Mouse (Mus musculus): ENCODE measurements at regions not wholly inside any gene's neighbourhood (a gene's known extent, or its start where the extent isn't known, plus 50 kb on each side); places are given as distances from the start of the nearest gene placed in this dataset.
"Not testable (repeated sequence)": the region's sequence is repeated elsewhere in the genome, so short reads cannot be mapped to it uniquely, and the experiment has no call there.

DNA sequence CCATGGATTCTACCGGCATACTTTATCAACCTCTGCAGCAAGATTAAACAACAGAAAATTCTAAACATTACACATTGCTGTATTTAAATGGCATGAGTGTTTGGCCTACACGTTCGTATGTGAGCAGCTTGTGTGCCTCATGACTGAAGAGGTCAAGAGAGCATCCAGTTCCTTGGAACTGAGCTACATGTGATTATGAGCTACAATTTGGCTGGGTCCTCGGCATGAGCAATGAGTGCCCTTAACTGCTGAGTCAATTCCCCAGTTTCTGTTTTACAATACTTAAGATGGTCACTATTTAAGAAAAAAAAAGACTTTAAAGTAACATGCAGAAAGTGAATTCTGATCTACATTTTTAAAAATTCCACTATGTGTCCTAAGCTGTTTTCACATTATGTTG lies 338.4 kb upstream of the Gpc6 start:
- intact Hi-C loops (cut with DNase I) = no loop called here
- peak; percentile 22 to 36 for DNase-seq

DNA sequence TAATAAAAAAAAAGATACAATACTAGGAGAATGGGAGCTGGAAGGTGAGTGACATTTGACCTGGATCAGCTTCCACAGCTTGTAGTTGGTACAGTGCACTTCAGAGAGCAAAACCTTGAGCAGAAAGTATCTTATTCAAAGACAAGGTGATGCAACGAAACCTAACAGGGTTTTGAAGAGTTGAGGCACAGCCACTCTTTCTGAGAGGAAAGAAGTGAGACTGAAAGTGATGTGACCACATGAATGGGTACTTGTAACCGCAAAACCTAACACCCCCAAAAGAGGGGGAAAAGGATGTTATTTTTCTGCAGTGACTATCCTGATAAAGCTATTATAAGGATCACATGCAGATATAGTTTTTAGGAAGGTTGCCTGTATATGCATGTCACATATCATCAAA lies 335.6 kb upstream of the Gpc6 start:
- intact Hi-C loops (cut with DNase I) = no loop called here

DNA sequence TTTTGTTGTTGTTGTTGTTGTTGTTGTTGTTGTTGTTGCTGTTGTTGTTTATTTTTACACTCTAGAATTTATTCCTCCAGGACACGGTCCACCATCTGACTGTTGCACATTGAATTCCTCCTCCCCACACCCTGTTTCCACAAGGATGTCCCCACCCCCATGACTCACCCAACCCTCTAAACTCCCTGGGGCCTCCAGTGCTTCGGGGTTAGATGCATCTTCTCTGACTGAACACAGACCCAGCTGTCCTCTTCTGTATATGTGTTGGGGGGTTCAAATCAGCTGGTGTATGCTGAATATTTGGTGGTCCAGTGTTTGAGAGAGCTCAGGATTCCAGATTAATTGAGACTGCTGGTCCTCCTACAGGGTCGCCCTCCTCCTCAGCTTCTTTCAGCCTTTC lies 335.0 kb upstream of the Gpc6 start:
- intact Hi-C loops (cut with DNase I) = no loop called here

More for the DNA sequence above, 335.6 kb upstream of the Gpc6 start:
- DNase-seq = no peak

GRCm38 (mm10) chr14:116608130-116608529 lies 317.0 kb upstream of the Gpc6 start:
- intact Hi-C loops (cut with DNase I) = no loop called here

More for the DNA sequence above, 335.0 kb upstream of the Gpc6 start:
- no peak for DNase-seq

GRCm38 (mm10) chr14:116611210-116611609 lies 313.9 kb upstream of the Gpc6 start:
- intact Hi-C loops (cut with DNase I) = no loop called here
- DNase-seq = no peak

More at GRCm38 (mm10) chr14:116608130-116608529, 317.0 kb upstream of the Gpc6 start:
- DNase-seq = no peak

- DNase-seq = peak in 1 of 2 experiments; percentile 3
- intact Hi-C loops (cut with DNase I) = no loop called here
Observed at GRCm38 (mm10) chr14:116632181-116632580, 292.9 kb upstream of the Gpc6 start.

GRCm38 (mm10) chr14:116642091-116642490 lies 283.0 kb upstream of the Gpc6 start:
- DNase-seq = no peak
- intact Hi-C loops (cut with DNase I) = no loop called here

DNA sequence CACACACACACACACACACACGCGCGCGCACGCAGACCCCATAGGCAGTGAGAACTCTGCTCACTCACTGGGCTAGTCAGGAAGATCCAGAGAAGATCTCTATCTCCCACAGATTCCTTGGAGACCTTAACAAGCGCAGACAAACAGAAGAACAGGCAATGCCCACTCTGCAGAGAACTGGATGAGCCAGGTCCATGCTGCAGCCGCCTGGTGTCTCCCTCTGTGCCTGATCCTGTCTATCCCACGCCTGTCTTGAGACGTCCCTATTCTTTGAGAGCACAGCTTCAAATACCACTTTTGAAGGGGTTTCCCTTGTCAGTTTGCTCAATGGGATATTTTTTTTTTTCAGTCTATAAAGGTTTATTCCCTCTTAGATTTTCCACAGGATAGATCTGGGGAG lies 273.2 kb upstream of the Gpc6 start:
- no peak for DNase-seq
- intact Hi-C loops (cut with DNase I) = no loop called here

- intact Hi-C loops (cut with DNase I) = no loop called here
- no peak for DNase-seq
Observed at GRCm38 (mm10) chr14:116683909-116684308, 241.2 kb upstream of the Gpc6 start.

GRCm38 (mm10) chr14:116697675-116698074 lies 227.4 kb upstream of the Gpc6 start:
- DNase-seq = no peak
- intact Hi-C loops (cut with DNase I) = no loop called here

DNA sequence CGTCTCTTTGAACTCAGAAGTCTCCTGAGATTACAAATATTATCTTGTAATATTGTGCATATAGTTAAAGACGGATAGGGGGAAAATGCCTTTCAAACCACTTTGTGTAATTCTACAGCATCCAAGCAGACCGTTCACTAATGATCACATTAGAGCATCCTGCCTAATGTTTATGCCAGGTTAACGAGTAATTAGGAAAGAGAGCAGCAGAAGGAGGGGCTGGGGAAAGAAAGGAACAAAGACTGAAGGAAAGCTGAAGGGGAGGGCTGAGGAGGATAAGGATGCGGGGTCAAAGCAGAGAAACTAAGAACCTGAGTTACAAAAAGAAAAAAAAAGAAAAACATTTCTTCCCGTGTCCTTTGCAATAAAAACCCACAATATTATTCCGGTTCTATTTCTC lies 226.7 kb upstream of the Gpc6 start:
- no peak for DNase-seq
- intact Hi-C loops (cut with DNase I) = no loop called here

GRCm38 (mm10) chr14:116734596-116734995 lies 190.5 kb upstream of the Gpc6 start:
- DNase-seq; intact Hi-C loops (cut with DNase I): not testable (repeated sequence)

DNA sequence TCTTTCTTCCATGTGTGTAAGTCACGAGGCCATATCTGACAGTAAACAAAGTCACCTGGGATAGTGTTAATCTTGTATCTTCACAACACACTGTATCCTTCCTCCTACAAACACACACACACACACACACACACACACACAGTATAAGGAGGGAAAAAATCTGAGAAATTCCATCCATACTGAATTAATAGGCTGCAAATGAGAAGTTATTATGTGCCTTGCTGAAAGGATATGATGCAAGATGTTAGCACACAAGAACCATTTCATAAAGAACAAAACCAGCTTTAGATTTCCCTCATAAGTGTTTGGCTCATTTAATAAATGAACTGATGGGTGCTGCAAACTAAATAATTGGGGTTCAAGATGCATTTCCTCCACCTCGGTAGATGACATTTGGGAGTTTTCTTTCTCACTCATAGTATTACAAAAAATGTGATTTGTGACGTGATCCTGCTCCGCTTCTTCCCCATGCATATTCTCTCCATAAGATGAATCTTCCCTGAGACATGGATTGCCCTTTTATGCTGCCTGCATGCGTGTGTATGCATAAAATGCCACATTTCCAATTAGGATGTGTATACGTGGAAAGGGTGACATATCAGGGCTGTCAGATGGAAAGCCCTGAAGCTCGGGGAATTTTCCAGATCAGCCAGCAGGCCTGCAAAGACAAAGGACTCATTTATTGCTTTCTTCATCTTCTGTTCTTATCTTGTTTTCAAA lies 170.5 kb upstream of the Gpc6 start:
- no peak for DNase-seq
- intact Hi-C loops (cut with DNase I) = no loop called here

DNA sequence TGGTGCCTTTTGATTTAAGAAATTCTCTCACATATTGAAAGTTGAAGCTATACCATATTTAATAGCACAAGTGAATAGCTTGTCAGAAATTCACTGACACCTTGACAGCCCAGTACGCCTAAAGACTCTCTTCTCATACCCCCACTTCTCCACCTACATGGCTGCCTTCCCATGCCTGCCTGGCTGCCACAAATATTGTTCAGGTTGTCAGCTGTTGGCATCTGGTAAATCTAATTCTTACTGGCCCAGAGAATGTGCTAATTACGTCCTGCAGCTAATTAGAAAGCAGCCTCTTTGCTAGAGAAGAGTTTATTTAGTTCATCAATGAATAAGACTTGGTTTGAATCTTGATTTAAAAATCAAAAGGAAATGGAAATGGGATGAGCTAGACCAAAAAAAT lies 163.7 kb upstream of the Gpc6 start:
- intact Hi-C loops (cut with DNase I) = no loop called here
- no peak for DNase-seq

DNA sequence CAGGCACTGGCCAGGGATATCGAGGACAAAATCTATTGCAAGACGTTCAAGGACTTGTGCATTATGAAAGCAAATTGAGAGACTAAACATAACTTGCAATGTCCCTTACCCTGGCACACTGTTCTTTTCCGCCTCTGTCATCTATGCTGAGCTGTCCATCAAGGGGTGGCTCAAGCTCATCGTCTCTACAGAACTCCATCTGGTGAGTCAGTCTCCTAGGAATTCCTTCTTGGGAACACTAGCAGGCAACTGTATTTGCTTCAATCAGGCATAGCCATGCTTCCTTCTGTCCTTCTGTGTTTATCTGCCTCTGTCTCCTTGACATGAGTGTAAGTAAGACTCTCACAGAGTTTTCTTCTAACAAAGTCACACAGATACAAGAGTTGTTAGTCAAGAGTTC lies 154.0 kb upstream of the Gpc6 start:
- intact Hi-C loops (cut with DNase I) = no loop called here
- DNase-seq = no peak

- no peak for DNase-seq
- intact Hi-C loops (cut with DNase I) = no loop called here
Observed at GRCm38 (mm10) chr14:116771671-116772070, 153.4 kb upstream of the Gpc6 start.

- no peak for DNase-seq
- intact Hi-C loops (cut with DNase I) = no loop called here
Observed at GRCm38 (mm10) chr14:116779661-116780060, 145.5 kb upstream of the Gpc6 start.

DNA sequence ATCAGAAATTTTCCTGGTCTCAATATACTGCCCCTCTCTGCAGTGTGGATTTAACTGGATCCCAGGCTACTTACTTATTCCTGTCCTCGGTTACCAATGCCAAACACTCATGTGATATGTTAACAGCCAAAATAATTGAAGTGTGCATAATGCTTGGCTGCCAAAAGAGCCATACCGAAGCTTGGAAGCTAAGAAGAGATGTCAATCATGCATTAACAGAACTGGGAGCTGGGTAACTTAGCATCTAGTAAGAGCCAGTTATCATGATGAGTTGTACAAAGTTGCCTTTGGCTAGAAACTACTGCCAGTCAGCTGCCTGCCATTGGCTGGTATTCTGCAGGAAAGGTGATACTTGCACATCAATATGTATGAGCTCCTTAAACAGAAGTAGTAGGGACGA lies 141.3 kb upstream of the Gpc6 start:
- intact Hi-C loops (cut with DNase I) = no loop called here
- no peak for DNase-seq

- no peak for DNase-seq
- intact Hi-C loops (cut with DNase I) = no loop called here
Observed at GRCm38 (mm10) chr14:116806504-116806903, 118.6 kb upstream of the Gpc6 start.

DNA sequence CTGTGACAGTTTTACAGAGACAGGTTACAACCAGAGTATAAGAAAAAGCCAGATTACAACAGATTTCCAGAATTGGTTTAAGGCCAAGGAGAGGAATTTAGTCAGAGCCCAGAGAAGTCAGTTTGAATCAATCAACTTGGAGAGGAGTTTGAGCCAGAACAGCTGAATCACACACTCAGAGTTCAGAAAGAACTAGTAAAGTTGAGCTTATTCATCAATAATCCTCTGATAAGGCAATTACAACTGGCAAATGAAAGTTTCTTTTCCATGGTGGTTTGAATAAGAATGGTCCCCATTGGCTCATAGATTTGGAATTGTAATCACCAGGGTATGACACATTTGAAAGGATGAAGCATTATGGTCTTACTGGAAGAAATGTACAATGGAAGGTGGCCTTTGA lies 116.5 kb upstream of the Gpc6 start:
- intact Hi-C loops (cut with DNase I) = no loop called here
- DNase-seq = no peak

DNA sequence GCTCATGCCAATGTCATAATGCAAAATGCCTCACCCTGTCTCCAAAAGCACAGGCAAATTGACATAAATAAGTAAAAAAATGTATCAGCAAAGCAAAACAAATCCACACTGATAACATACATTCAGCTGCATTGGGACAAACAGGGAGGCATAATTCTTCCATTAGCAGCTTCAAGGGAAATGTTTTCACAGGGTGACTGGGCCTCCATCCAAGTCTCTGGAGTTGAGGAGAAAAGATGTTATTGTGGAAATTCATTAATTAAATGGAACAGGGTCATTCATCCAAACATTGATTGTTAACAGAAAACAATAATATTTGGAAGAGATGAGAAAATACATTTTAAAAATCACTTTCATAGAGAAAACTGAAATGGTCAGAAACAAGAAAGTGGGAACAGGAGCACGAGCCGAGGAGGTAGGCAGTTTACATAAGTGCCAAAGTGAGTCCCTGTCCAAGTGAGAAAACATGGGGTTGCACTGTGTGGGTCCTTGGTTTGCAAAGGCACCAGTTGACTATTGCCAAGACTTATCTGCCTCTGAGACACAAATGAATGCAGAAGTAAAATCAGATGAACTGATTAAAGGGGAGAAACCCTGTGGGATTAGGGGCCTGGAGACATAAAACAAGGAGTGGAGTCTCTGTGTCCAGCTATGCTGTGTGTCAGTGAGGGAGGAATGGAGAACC lies 114.3 kb upstream of the Gpc6 start:
- no peak for DNase-seq
- intact Hi-C loops (cut with DNase I) = no loop called here

GRCm38 (mm10) chr14:116837235-116837634 lies 87.9 kb upstream of the Gpc6 start:
- no peak for DNase-seq
- intact Hi-C loops (cut with DNase I) = no loop called here

Measured in heart, postnatal 10 days (tissue).